9 mouse cellular contexts compared by ENCODE assay signal in genomic region chr8:106138616-106139015, GRCm38 (mm10). TPM values are rescaled to one million over a fixed set of nuclear protein-coding genes. Genes with fewer than 3 reads are reported as not detected.
DNase-seq lines count a peak whose midpoint lies in the region; ATAC-seq and TF ChIP-seq lines count a peak whose summit lies in the region.
"Had no signal": no experiment of that assay in that cellular context is flagged by ENCODE, and none has a peak within 500 bp of the region (broad histone marks: within the 10 kb centered on the region; RNA-seq: fewer than 3 reads in every experiment).

No protein-coding gene starts in this region.

- peak overlapping the region; percentile 49 for H3K4me3 ChIP-seq in kidney, postnatal 0 days (replicated peaks; ENCODE audit: low read depth, low read length)
- peak overlapping the region; percentile 44 for H3K4me3 ChIP-seq in embryonic facial prominence, embryonic 12.5 days
- peak overlapping the region; percentile 48 for H3K4me3 ChIP-seq in hindbrain, postnatal 0 days (ENCODE audit: low read length)
- H3K4me3 ChIP-seq in midbrain, postnatal 0 days (ENCODE audit: low read depth, low read length), result peak overlapping the region; percentile 46

- H3K27me3 ChIP-seq in kidney, postnatal 0 days (ENCODE audit: insufficient read depth, low read length), result no peaks in the 10 kb centered on the region
- peaks cover 42% of the 10 kb centered on the region for H3K27me3 ChIP-seq in embryonic facial prominence, embryonic 12.5 days
- peaks cover 32% of the 10 kb centered on the region for H3K27me3 ChIP-seq in hindbrain, postnatal 0 days (ENCODE audit: insufficient read depth, low read length)
- peaks cover 41% of the 10 kb centered on the region for H3K27me3 ChIP-seq in midbrain, postnatal 0 days (ENCODE audit: insufficient read depth, low read length)

- H3K9ac ChIP-seq in kidney, postnatal 0 days (ENCODE audit: low read depth, low read length), result peak overlapping the region; percentile 77
- peak overlapping the region; percentile 37; the same call in 1 of the 2 replicates for H3K9ac ChIP-seq in embryonic facial prominence, embryonic 12.5 days
- no peak overlapping the region; the same call in 1 of the 2 replicates for H3K9ac ChIP-seq in hindbrain, postnatal 0 days (replicated peaks; ENCODE audit: low read length)
- H3K9ac ChIP-seq in midbrain, postnatal 0 days (replicated peaks; ENCODE audit: low read length, poor library complexity, severe bottlenecking), result peak overlapping the region; percentile 24

- no peak for TF ChIP-seq CTCF in kidney, postnatal 0 days (IDR thresholded peaks at IDR 0.05; ENCODE audit: low read depth)
- TF ChIP-seq CTCF in hindbrain, postnatal 0 days (IDR thresholded peaks at IDR 0.05; ENCODE audit: low read depth), result no peak
- TF ChIP-seq CTCF in midbrain, postnatal 0 days (IDR thresholded peaks at IDR 0.05), result no peak

- peaks cover 6% of the 10 kb centered on the region for H3K4me1 ChIP-seq in kidney, postnatal 0 days (replicated peaks; ENCODE audit: insufficient read depth, low read length)
- H3K4me1 ChIP-seq in embryonic facial prominence, embryonic 12.5 days, result peaks cover 22% of the 10 kb centered on the region
- H3K4me1 ChIP-seq in hindbrain, postnatal 0 days (ENCODE audit: insufficient read depth, low read length), result peaks cover 20% of the 10 kb centered on the region
- H3K4me1 ChIP-seq in midbrain, postnatal 0 days (ENCODE audit: insufficient read depth, low read length), result peaks cover 20% of the 10 kb centered on the region; the same call in 1 of the 2 replicates

- no peaks in the 10 kb centered on the region for H3K36me3 ChIP-seq in kidney, postnatal 0 days (ENCODE audit: insufficient read depth, low read length)
- H3K36me3 ChIP-seq in embryonic facial prominence, embryonic 12.5 days, result no peaks in the 10 kb centered on the region
- H3K36me3 ChIP-seq in hindbrain, postnatal 0 days (ENCODE audit: insufficient read depth, low read length), result no peaks in the 10 kb centered on the region
- H3K36me3 ChIP-seq in midbrain, postnatal 0 days (ENCODE audit: insufficient read depth, low read length), result no peaks in the 10 kb centered on the region

- no peak for DNase-seq in kidney, postnatal 0 days (ENCODE audit: low spot score)
- DNase-seq in kidney, postnatal 10 days, result no peak
- DNase-seq in hindbrain, postnatal 0 days (ENCODE audit: low spot score), result no peak
- no peak for DNase-seq in midbrain, postnatal 0 days (ENCODE audit: low spot score)
- no peak for DNase-seq in spleen, postnatal 36 days (ENCODE audit: low spot score in 2 of 2)
- DNase-seq in yolk sac, embryonic 10.5 days (ENCODE audit: low spot score), result no peak
- no peak for DNase-seq in spleen, postnatal 4 days (ENCODE audit: low spot score in 2 of 2)

- H3K4me2 ChIP-seq in kidney, postnatal 0 days (ENCODE audit: low read length), result peak overlapping the region; percentile 89
- peak overlapping the region; percentile 87 for H3K4me2 ChIP-seq in embryonic facial prominence, embryonic 12.5 days (replicated peaks)
- H3K4me2 ChIP-seq in hindbrain, postnatal 0 days (ENCODE audit: low read depth, low read length), result peak overlapping the region; percentile 88
- peak overlapping the region; percentile 91 for H3K4me2 ChIP-seq in midbrain, postnatal 0 days (ENCODE audit: low read depth, low read length, poor library complexity, severe bottlenecking)

- 15% methylated on average over 7 of the region's 7 CpGs for WGBS in kidney, postnatal 0 days
- WGBS in embryonic facial prominence, embryonic 12.5 days, result 13% methylated on average over 7 of the region's 7 CpGs
- WGBS in hindbrain, postnatal 0 days, result 25% methylated on average over 7 of the region's 7 CpGs
- 17% methylated on average over 7 of the region's 7 CpGs for WGBS in midbrain, postnatal 0 days

- H3K9me3 ChIP-seq in kidney, postnatal 0 days (replicated peaks; ENCODE audit: low read length), result no peaks in the 10 kb centered on the region
- H3K9me3 ChIP-seq in embryonic facial prominence, embryonic 12.5 days, result no peaks in the 10 kb centered on the region
- H3K9me3 ChIP-seq in hindbrain, postnatal 0 days (ENCODE audit: low read length), result no peaks in the 10 kb centered on the region
- H3K9me3 ChIP-seq in midbrain, postnatal 0 days (ENCODE audit: low read length), result no peaks in the 10 kb centered on the region

- ATAC-seq in kidney, postnatal 0 days (replicated peaks; ENCODE audit: low FRiP score, low read depth), result no peak
- ATAC-seq in embryonic facial prominence, embryonic 12.5 days (ENCODE audit: insufficient number of reproducible peaks, insufficient read depth, low FRiP score, low TSS enrichment), result no peak
- no peak for ATAC-seq in hindbrain, postnatal 0 days
- ATAC-seq in midbrain, postnatal 0 days (ENCODE audit: low FRiP score), result no peak

- peak overlapping the region; percentile 94 for H3K27ac ChIP-seq in kidney, postnatal 0 days
- H3K27ac ChIP-seq in embryonic facial prominence, embryonic 12.5 days, result no peak overlapping the region
- no peak overlapping the region for H3K27ac ChIP-seq in hindbrain, postnatal 0 days
- no peak overlapping the region for H3K27ac ChIP-seq in midbrain, postnatal 0 days (ENCODE audit: low read depth, low read length)

RNA-seq across cellular contexts. Expression of gene Esrp2, which starts 1.8 kb away (rescaled TPM):
- 21.0 and 21.2 TPM in 2 replicates for polyA plus RNA-seq in kidney, postnatal 0 days (2015; fragmentation: Nextera tagmentation; extraction: Ambion mirVana)
- polyA plus RNA-seq in embryonic facial prominence, embryonic 12.5 days (2016; fragmentation: Nextera tagmentation; extraction: Ambion mirVana), result 10.4 and 11.3 TPM in 2 replicates
- total RNA-seq in hindbrain, postnatal 0 days (2014; rRNA removed), result 0.10 and 0.75 TPM in 2 replicates
- 0.10 and 0.15 TPM in 2 replicates for polyA plus RNA-seq in hindbrain, postnatal 0 days (2015; fragmentation: Nextera tagmentation; extraction: Ambion mirVana)
- total RNA-seq in midbrain, postnatal 0 days (2014; rRNA removed), result 0.77 TPM in 1 of 2 replicates, not detected in the other
- 0.31 TPM in 1 of 2 replicates, not detected in the other for polyA plus RNA-seq in midbrain, postnatal 0 days (2015; fragmentation: Nextera tagmentation; extraction: Ambion mirVana)
- total RNA-seq: gastrocnemius, adult 8-10 months had no signal

RNA-seq across cellular contexts. Expression of gene Pla2g15, which starts 11.6 kb away (rescaled TPM):
- 8.1 and 9.8 TPM in 2 replicates for polyA plus RNA-seq in kidney, postnatal 0 days (2015; fragmentation: Nextera tagmentation; extraction: Ambion mirVana)
- 18.2 and 18.4 TPM in 2 replicates for polyA plus RNA-seq in embryonic facial prominence, embryonic 12.5 days (2016; fragmentation: Nextera tagmentation; extraction: Ambion mirVana)
- total RNA-seq in hindbrain, postnatal 0 days (2014; rRNA removed), result 14.9 and 18.2 TPM in 2 replicates
- 14.6 and 15.7 TPM in 2 replicates for polyA plus RNA-seq in hindbrain, postnatal 0 days (2015; fragmentation: Nextera tagmentation; extraction: Ambion mirVana)
- total RNA-seq in midbrain, postnatal 0 days (2014; rRNA removed), result 21.3 and 22.5 TPM in 2 replicates
- 16.7 and 18.7 TPM in 2 replicates for polyA plus RNA-seq in midbrain, postnatal 0 days (2015; fragmentation: Nextera tagmentation; extraction: Ambion mirVana)

RNA-seq across cellular contexts. Expression of gene Slc7a6, which starts 30.0 kb away (rescaled TPM):
- polyA plus RNA-seq in kidney, postnatal 0 days (2015; fragmentation: Nextera tagmentation; extraction: Ambion mirVana), result 61.0 and 61.6 TPM in 2 replicates
- 52.8 and 66.5 TPM in 2 replicates for polyA plus RNA-seq in embryonic facial prominence, embryonic 12.5 days (2016; fragmentation: Nextera tagmentation; extraction: Ambion mirVana)
- 35.2 and 39.1 TPM in 2 replicates for total RNA-seq in hindbrain, postnatal 0 days (2014; rRNA removed)
- polyA plus RNA-seq in hindbrain, postnatal 0 days (2015; fragmentation: Nextera tagmentation; extraction: Ambion mirVana), result 49.9 and 53.2 TPM in 2 replicates
- 37.1 and 44.3 TPM in 2 replicates for total RNA-seq in midbrain, postnatal 0 days (2014; rRNA removed)
- polyA plus RNA-seq in midbrain, postnatal 0 days (2015; fragmentation: Nextera tagmentation; extraction: Ambion mirVana), result 40.2 and 41.7 TPM in 2 replicates
